Mouse (Mus musculus): ENCODE results near the gene Gstm2. TPM values are rescaled to one million over a fixed set of nuclear protein-coding genes. Genes with fewer than 3 reads are reported as not detected.
"Not testable (repeated sequence)": the region's sequence is repeated elsewhere in the genome, so short reads cannot be mapped to it uniquely, and the experiment has no call there.

Gene Gstm2
- polyA plus RNA-seq (2012; ENCODE audit: insufficient read depth, insufficient read length, missing spikeins), result 116 and 122 TPM in 2 replicates

- Histone ChIP-seq H3K4me1 (ENCODE audit: control insufficient read depth, insufficient read depth, insufficient read length, low read length) (peaks cover 5% of the 10 kb centered on the region), H3K27ac (replicated peaks; ENCODE audit: low read depth, low read length) (no peak within 1 kb of the TSS; the same call in 1 of the 2 replicates), H3K4me3 (ENCODE audit: insufficient read depth, low read depth, low read length) (peak within 1 kb of the TSS; percentile 41)
Observed at GRCm38 (mm10) chr3:107986041-107986562, at the start of gene Gstm2. Gene Gstm2 (minus strand): TSS chr3:107986453.

GRCm38 (mm10) chr3:108033156-108033555 lies 46.9 kb upstream of the Gstm2 start:
- Histone ChIP-seq H3K27ac (replicated peaks; ENCODE audit: low read depth, low read length) (no peak overlapping the region), H3K4me1 (ENCODE audit: control insufficient read depth, insufficient read depth, insufficient read length, low read length) (no peaks in the 10 kb centered on the region), H3K4me3 (ENCODE audit: insufficient read depth, low read depth, low read length) (no peak overlapping the region)

GRCm38 (mm10) chr3:108032113-108032512 lies 45.9 kb upstream of the Gstm2 start:
- Histone ChIP-seq H3K4me1 (ENCODE audit: control insufficient read depth, insufficient read depth, insufficient read length, low read length) (no peaks in the 10 kb centered on the region), H3K4me3 (ENCODE audit: insufficient read depth, low read depth, low read length) (no peak overlapping the region), H3K27ac (replicated peaks; ENCODE audit: low read depth, low read length) (no peak overlapping the region)

- Histone ChIP-seq H3K27ac (replicated peaks; ENCODE audit: low read depth, low read length) (no peak overlapping the region), H3K4me1 (ENCODE audit: control insufficient read depth, insufficient read depth, insufficient read length, low read length) (no peaks in the 10 kb centered on the region), H3K4me3 (ENCODE audit: insufficient read depth, low read depth, low read length) (no peak overlapping the region)
Observed at GRCm38 (mm10) chr3:108028641-108029365, 42.5 kb upstream of the Gstm2 start.

- H3K4me3 ChIP-seq (ENCODE audit: insufficient read depth, low read depth, low read length), result no peak overlapping the region
- peaks cover 3% of the 10 kb centered on the region; the same call in 1 of the 2 replicates for H3K4me1 ChIP-seq (ENCODE audit: control insufficient read depth, insufficient read depth, insufficient read length, low read length)
- H3K27ac ChIP-seq (replicated peaks; ENCODE audit: low read depth, low read length), result no peak overlapping the region
Observed at GRCm38 (mm10) chr3:108026597-108026996, 40.3 kb upstream of the Gstm2 start.

GRCm38 (mm10) chr3:108026049-108026448 lies 39.8 kb upstream of the Gstm2 start:
- Histone ChIP-seq H3K27ac (replicated peaks; ENCODE audit: low read depth, low read length) (no peak overlapping the region), H3K4me1 (ENCODE audit: control insufficient read depth, insufficient read depth, insufficient read length, low read length) (peaks cover 3% of the 10 kb centered on the region; the same call in 1 of the 2 replicates), H3K4me3 (ENCODE audit: insufficient read depth, low read depth, low read length) (no peak overlapping the region)

GRCm38 (mm10) chr3:108025318-108025717 lies 39.1 kb upstream of the Gstm2 start:
- no peak overlapping the region for H3K27ac ChIP-seq (replicated peaks; ENCODE audit: low read depth, low read length)
- peaks cover 3% of the 10 kb centered on the region; the same call in 1 of the 2 replicates for H3K4me1 ChIP-seq (ENCODE audit: control insufficient read depth, insufficient read depth, insufficient read length, low read length)
- no peak overlapping the region for H3K4me3 ChIP-seq (ENCODE audit: insufficient read depth, low read depth, low read length)

- no peak overlapping the region for H3K27ac ChIP-seq (replicated peaks; ENCODE audit: low read depth, low read length)
- H3K4me1 ChIP-seq (ENCODE audit: control insufficient read depth, insufficient read depth, insufficient read length, low read length), result peaks cover 3% of the 10 kb centered on the region; the same call in 1 of the 2 replicates
- no peak overlapping the region for H3K4me3 ChIP-seq (ENCODE audit: insufficient read depth, low read depth, low read length)
Observed at GRCm38 (mm10) chr3:108022650-108023049, 36.4 kb upstream of the Gstm2 start.

GRCm38 (mm10) chr3:108020351-108021022 lies 34.2 kb upstream of the Gstm2 start:
- H3K4me1 ChIP-seq (ENCODE audit: control insufficient read depth, insufficient read depth, insufficient read length, low read length); H3K4me3 ChIP-seq (ENCODE audit: insufficient read depth, low read depth, low read length); H3K27ac ChIP-seq (replicated peaks; ENCODE audit: low read depth, low read length): not testable (repeated sequence)

GRCm38 (mm10) chr3:108019226-108019625 lies 33.0 kb upstream of the Gstm2 start:
- peaks cover 16% of the 10 kb centered on the region for H3K4me1 ChIP-seq (ENCODE audit: control insufficient read depth, insufficient read depth, insufficient read length, low read length)
- H3K27ac ChIP-seq (replicated peaks; ENCODE audit: low read depth, low read length); H3K4me3 ChIP-seq (ENCODE audit: insufficient read depth, low read depth, low read length): not testable (repeated sequence)

GRCm38 (mm10) chr3:108018190-108018820 lies 32.1 kb upstream of the Gstm2 start:
- Histone ChIP-seq H3K27ac (replicated peaks; ENCODE audit: low read depth, low read length) (peak overlapping the region; percentile 79), H3K4me3 (ENCODE audit: insufficient read depth, low read depth, low read length) (peak overlapping the region; percentile 54), H3K4me1 (ENCODE audit: control insufficient read depth, insufficient read depth, insufficient read length, low read length) (peaks cover 26% of the 10 kb centered on the region)

GRCm38 (mm10) chr3:108017473-108018189 lies 31.4 kb upstream of the Gstm2 start, which contains the start of gene Gstm1:
Gene Gstm1 (minus strand): TSS chr3:108017973.
- Histone ChIP-seq H3K27ac (replicated peaks; ENCODE audit: low read depth, low read length) (peak within 1 kb of the TSS; percentile 79), H3K4me3 (ENCODE audit: insufficient read depth, low read depth, low read length) (peak within 1 kb of the TSS; percentile 61), H3K4me1 (ENCODE audit: control insufficient read depth, insufficient read depth, insufficient read length, low read length) (peaks cover 28% of the 10 kb centered on the region)

GRCm38 (mm10) chr3:108016468-108016867 lies 30.2 kb upstream of the Gstm2 start:
- Histone ChIP-seq H3K4me3 (ENCODE audit: insufficient read depth, low read depth, low read length) (peak overlapping the region; percentile 61; the same call in 1 of the 2 replicates), H3K4me1 (ENCODE audit: control insufficient read depth, insufficient read depth, insufficient read length, low read length) (peaks cover 26% of the 10 kb centered on the region)
- H3K27ac ChIP-seq (replicated peaks; ENCODE audit: low read depth, low read length), result not testable (repeated sequence)

GRCm38 (mm10) chr3:108014974-108015346 lies 28.7 kb upstream of the Gstm2 start:
- H3K27ac ChIP-seq (replicated peaks; ENCODE audit: low read depth, low read length), result no peak overlapping the region
- H3K4me1 ChIP-seq (ENCODE audit: control insufficient read depth, insufficient read depth, insufficient read length, low read length), result peaks cover 26% of the 10 kb centered on the region
- H3K4me3 ChIP-seq (ENCODE audit: insufficient read depth, low read depth, low read length), result no peak overlapping the region
